Mouse (Mus musculus): Measurements from ENCODE around the gene Pla2g1b. TPM values are rescaled to one million over a fixed set of nuclear protein-coding genes. Genes with fewer than 3 reads are reported as not detected.
"Not testable (repeated sequence)": the region's sequence is repeated elsewhere in the genome, so short reads cannot be mapped to it uniquely, and the experiment has no call there.

Gene Pla2g1b
- total RNA-seq (2022) = not detected

DNA sequence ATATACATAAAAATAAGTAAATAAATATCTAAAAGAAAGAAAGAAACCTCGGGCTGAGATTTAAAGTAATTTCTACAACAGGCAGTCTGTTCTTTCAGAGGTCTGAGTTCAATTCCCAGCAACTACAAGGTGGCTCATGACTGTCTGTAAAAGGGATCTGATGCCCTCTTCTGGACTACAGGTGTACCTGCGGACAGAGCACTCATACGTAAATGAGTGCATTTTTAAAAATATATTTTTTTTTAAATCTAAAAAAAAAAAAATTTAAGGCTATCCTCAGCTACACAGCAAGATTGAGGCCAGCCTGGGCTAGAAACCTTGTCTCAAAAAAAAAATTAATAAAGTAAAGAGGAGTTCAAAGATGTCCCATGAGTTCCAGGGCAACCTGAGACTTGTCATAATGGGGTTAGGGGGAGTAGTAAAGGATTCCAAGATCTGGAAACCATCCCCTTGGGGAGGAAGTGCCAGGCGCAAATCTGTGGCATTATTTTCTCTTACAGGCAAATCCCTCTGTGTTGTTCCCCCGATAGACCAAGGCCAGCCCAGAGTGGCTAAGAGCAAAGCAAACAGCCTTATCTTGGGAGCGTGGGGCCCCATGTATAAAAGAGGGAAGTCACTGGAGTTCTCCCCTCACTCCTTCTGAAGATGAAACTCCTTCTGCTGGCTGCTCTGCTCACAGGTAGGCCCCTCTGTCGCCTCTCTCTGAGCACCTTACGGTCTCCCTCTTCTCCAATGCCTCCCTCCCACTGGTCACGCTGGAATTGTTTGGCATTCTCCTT is at the start of gene Pla2g1b:
TSS of gene Pla2g1b (plus strand) at position 621 of the 779 bp plus-strand sequence.
- DNase-seq (ENCODE audit: low spot score in 2 of 2) = no peak

DNA sequence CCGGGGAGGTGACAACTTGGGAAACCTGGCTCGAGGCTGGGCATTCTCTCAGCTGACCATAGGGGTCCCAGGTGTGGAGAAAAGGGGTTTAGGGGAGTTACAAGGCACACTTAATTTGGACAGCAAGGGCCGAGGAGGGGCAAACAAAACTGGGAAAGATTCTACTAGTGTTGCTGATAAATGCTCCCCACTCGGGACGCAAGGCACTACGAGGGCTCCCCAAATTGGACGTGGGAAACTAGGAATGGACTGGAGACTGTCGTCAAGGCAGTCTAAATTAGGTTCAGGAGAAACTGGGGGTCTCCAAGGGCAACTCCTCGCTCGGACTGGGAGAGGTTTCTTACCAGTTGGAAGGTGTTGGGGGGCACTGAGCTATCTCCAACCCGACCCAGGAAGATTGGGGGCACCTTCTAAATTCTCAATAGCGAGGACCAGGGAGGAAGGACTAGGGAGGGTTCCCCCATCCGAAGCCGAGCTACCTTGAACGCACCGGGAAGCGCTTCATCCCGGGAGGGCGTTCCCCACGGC is 37.2 kb upstream of the Pla2g1b start:
- DNase-seq (ENCODE audit: low spot score in 2 of 2) = no peak

DNA sequence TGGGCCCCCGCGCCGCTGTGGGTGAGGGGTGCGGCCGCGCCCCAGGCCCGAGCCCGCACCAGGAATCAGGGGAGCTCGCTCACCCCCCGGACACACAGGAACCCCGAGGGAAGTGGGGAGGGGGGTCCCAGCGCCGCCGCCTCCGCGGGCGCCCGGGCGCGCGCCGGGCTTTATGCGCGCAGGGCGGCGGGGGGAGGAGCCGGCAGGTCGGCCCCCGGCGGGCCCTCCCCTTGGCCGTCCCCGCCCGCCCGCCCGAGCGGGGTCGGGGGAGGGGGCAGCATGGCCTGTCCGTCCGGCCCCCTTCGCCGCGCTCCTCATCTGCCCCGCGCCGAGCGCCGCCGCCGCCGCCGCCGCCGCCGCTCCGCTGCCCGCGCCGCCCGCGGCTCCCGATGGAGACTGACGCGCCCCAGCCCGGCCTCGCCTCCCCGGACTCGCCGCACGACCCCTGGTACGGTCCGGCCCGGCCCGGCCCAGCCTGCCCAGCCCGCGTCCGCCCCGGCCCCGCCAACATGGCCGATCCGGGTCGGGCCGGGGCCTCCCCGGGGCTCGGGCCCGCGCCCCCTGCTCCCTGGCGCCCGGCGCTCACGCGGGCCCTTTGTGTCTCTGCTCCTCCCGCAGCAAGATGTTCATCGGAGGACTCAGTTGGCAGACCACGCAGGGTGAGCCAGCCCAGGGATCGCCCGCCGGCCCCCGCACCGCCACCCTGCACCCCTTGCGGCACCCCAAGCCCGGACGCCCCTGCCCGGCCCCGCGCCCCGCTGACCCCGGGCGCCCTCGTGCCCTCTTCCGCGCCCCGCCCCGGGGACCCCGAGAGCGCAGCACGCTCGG is 36.5 kb upstream of the Pla2g1b start, which contains the start of gene Msi1:
TSS of gene Msi1 (plus strand) at position 241 of the 828 bp plus-strand sequence.
- DNase-seq (ENCODE audit: low spot score in 2 of 2) = no peak

DNA sequence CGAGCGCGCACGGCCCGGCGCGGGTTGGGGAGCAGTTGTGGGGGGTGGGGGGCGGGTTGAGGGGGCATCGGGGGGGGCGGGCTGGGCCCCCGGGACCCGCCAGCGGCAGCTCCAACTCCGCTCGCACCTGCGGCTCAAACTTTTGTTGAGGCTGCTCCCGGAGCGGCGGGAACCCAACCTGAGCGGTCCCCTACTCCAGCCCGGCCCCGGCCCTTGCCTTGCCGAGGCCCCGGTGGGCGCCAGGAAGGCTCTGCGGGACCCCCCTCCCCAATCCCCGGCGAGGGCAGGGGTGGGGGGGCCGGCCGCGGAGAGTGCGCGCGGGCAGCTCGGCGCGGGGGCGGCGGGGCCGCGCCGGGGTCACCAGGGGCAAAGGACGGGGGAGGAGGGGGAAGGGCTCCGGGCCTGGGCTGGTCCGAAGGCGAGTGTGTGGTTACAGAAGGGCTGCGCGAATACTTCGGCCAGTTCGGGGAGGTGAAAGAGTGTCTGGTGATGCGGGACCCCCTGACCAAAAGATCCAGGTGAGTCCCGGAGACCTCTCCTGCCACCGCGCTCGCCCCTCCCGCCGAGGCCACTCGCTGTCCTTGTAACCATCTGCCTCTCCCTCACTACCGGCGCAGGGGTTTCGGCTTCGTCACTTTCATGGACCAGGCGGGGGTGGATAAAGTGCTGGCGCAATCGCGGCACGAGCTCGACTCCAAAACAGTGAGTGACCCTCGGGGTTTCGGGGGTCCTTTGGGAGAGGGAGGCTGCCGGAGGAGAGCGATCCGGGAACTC is 35.7 kb upstream of the Pla2g1b start:
- no peak for DNase-seq (ENCODE audit: low spot score in 2 of 2)

DNA sequence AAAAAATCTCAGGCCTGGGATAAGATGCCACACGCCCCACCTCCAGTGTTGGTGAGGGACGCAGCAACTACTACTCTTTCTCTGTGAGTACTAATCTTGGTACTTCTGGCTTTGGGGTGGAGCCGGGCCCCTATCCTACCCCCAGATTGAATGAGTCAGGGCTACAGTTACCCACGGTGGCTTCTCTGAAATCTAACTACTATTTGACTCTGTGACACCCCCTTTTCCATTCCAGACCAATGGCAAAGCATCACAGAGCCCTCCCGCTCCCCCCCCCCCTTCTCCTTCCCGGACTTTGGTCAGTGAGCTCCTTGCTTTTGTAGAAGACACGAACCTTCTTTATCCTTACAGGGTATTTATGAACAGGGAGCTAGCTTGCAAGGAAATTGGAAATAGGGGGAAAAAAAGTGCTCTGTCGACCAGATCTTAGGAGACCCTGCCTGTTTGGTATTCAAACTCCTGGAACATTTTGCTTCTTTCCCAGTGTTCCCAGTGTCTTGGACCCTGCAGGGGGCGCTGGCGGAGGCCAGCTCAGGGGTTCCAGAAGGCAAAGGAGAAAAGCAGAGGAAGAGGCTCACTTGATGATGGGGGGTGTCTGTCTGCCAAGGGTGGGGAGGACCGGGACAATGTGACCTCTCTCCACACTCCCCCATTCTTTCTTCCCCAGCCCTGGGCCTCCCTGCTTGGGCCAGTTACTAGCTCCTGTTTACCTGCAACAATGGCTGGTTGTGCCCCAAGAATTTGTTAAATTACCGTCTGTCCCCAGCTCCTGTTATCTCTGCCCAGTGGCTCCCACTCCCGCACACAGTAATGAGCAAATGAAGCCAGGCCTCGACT is 34.8 kb upstream of the Pla2g1b start:
- DNase-seq (ENCODE audit: low spot score in 2 of 2) = no peak

DNA sequence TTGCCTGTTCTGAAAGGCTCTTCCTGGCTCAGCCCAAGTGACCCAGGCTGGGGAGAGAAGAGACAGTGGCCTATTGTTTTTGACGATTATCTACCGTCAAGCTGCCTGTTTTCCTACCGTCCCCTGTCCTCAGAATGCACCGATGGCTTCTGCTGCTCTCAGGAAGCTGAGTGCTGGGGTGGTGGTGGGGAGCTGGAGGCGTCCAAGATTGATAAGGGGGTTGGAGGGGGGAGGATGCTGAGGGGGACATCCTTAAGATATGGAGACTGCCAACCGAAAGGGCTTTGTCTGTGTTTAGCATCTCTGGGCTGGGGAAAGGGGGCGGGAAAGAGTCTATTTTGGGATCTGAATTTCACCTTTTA is 34.2 kb upstream of the Pla2g1b start:
- DNase-seq (ENCODE audit: low spot score in 2 of 2) = no peak

DNA sequence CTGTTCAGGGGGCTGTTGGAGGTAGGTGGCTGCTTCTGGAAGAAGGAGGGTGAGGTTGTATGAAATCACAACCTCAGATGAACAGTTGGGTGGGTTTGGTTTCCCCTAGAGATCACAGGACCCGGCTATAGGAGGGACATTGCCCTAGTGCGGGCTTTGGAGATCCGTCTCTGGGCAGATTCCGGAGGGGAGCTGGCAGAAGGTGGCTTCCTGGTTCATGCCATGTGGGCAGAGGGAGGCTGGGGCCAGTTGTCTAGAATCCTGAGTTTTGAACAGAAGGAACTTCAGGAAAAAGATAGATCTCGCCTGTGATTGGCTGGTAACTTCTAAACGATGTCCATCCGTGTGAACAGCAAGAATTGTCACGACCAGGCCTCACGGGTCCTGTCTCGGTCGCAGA is 33.7 kb upstream of the Pla2g1b start:
- DNase-seq (ENCODE audit: low spot score in 2 of 2) = no peak

DNA sequence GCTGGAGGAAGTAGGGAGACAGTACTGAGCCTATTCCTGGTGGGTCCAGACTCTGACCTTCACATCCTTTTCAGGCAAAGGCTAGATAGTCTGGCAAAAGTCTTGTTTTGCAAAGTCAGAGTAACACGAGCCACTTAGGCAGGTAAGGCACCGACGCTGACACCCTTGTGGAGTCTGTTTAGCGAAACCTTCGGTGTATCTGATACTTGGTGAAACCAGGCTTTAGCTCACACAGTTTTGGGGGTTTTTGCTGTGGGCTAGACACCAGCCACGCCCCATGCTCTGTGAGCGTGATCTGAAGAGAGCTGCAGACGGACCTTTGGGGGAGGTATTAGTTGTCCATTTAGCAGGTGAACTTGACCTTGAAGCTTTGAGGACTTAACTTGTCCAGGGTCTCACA is 32.9 kb upstream of the Pla2g1b start:
- DNase-seq (ENCODE audit: low spot score in 2 of 2) = no peak

DNA sequence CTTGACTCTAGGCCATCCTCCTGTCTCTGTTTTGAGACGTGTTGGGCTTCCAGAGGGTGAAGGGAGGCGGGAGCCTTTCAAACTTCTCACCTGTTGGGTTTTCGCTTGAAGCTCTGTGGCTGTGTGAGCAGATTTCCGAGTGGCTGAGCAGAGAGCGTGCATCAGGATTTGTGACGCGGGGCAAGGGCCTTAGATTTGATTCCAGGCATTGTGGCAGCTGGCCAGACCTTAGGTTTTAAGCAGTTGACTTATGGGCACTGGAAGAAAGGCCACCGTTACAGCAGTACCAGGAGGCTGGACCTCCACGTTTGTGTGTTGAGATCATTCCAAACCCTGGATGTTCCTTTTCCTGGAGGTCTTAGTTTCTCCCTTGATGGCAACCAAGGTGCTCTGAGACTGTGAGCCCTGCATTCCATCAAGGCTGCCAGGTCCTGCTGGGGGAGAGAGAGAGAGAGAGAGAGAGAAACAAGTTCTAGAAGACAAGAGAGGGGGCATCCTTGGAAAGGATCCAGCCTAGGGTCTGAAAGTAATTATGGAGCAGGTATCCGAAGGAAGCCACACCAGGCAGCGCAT is 31.7 kb upstream of the Pla2g1b start:
- DNase-seq (ENCODE audit: low spot score in 2 of 2) = no peak

DNA sequence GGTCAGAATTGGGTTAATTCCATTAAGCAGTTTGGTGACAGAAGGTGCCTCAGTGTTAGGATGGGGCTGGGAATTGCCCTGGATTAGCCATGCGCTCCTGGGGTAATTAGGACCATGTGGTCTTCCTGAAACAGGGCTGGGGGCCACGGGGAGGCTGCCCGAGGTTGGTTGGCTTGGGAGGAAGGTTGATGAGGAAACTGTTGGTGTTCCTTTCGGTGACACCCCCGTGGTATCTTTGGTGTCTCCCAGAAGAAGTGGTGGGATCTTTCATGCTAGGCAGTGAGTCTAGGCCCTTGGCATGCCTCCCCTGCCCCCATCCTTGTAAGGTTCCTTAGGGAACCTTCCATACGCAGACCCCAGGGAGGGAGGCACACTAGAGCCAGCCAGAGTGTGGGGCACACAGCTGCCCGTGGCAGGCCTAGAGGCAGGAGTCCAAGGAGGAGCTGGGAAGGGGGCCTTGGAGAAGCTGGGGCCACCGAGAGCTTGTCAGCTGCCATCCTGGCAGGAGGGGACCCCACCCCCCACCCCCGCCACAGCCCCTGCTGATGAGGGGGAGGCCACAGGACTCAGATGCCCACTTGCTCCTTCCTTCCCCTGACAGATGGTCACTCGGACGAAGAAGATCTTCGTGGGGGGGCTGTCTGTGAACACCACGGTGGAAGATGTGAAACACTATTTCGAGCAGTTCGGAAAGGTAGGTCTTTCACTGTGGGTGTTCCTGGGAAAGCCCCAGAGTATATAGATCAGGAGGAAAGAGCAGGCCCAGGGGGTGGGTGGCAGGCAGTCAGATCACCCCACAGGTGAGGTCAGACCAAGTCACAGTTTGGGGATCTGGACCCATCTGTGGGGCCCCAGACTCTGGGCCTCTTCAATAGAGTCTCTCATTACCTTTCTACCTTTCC is 31.0 kb upstream of the Pla2g1b start:
- no peak for DNase-seq (ENCODE audit: low spot score in 2 of 2)

DNA sequence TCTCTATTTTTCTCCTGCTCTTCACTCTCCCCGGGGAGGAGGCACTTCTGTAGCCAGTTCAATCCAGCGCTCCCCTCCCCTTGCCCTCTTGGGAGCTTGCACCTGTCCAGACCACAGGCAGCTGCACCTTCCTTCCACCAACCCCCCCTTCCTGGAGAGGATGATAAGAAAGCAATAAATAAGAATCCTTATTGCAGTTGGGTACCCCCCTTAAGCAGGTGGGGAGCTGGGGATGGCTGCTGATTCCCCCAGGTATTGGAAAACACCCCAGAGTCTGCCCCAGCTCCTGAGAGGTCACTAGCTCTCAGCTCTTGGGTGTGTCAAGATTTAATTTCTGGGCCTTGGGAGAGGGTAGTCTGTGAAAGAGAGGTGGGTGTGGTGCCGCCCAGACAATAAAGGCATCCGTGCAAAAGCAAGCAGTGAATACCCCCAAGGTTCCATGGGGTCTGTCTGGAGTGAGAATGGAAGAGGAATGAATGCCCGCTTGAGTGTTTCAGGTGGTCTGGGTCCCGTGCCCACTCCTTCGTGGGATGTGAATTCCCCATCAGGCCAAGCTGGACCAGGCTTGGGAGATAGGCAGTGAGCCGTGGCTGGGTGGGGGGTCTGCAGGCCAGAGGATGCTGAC is 30.2 kb upstream of the Pla2g1b start:
- no peak for DNase-seq (ENCODE audit: low spot score in 2 of 2)

DNA sequence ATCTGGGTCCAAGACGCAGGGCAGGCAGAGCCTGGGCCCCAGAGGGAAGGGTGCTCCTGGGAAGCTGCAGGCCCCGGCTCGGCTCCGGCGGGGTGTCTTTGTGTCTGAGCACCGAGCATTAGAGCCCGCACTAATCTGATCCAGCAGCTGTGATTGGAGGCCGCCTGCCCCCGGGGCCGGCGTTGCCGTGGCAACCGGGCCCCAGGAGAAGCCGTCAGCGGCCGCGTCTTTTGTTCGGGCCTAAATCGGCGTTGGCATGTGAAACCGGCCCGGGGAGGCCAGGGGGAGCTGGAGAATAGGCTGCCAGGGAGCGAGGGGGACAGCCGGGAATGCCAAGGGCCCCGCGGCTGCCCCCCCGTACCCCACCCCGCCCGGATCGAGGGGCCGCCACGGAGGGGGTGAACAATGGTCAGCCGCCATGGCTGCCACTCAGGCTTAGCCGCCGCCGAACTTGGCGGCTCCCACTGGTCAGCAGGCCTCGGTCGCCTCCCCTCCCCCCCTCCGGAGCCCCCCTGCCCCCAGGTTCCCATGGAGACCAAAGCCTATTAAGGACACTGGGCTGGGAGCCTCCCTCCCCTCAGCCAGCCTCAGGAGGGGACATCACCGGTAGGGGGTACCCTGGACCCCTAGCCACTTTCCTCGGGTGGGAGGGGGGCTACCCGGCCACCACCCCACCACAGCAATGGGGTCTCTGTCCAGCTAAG is 29.5 kb upstream of the Pla2g1b start:
- peak; percentile 89 to 92 for DNase-seq (ENCODE audit: low spot score in 2 of 2)

DNA sequence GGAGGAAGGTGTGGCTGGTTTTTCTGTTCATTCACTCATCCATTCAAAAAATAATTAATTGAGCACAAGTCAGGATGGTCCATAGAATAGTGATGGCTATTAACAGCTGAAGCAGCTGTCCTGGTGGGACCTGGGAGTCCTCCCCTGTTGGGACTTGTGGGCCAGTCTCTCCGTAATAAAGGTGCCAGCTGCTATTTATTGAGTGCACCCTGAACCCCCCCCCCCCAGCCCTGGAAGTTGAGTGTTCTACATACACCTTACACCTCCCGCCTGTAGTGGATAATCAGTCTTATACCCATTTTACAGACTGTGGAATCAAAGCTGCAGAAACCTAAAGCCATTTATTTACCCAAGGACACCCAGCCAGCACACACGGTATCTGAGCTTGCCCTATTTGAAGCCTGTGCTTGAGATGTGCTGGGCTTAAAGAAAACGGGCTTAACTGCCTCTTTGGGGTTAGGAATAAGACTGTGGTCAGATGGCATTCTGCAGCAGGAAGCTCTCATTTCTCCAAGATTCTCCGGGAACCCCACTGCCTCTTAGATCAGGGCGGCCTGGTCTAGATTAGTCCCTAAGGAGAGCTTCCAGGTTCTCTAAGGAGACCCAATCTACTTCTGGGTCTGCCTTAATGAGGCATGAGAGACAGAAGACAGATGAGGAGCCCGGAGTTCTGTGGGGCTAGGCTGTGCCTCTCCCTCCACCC is 28.7 kb upstream of the Pla2g1b start:
- no peak for DNase-seq (ENCODE audit: low spot score in 2 of 2)

DNA sequence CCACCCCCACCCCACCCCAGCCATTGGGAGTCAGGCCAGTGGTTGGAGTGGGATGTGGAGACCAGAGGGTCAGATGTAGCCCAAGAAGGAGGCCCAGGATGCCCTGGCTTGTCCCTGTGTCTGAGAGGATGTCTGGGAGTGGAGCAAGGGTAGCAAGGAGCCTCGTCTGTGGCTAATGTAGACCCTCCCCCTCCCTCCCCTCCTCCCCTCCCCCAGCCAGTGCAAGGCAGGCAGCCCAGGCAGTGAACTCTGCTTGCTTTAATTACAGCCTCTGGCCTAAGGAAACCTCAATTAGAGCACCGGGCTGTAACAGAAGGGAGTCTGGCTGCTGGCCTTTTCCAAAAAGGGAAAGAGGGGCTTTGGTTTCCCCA is 28.1 kb upstream of the Pla2g1b start:
- no peak for DNase-seq (ENCODE audit: low spot score in 2 of 2)

DNA sequence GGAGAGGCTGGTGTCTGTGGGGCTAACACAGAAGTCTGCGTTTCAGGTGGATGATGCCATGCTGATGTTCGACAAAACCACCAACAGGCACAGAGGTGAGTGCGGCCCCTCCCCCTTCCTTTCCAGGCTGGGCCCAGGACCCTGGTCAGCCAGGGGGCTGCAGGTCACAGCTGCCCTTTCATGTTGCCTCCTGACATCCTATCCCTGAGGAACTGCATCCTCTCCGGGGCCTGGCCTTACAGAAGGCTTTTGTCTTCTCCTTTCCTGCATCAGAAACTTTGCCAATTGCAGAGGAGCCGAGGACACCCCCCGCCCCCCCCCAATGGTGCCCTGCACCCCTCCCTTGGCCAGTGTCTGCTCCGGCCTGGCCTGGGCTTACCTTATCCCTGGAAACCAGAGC is 27.4 kb upstream of the Pla2g1b start:
- DNase-seq (ENCODE audit: low spot score in 2 of 2) = no peak

DNA sequence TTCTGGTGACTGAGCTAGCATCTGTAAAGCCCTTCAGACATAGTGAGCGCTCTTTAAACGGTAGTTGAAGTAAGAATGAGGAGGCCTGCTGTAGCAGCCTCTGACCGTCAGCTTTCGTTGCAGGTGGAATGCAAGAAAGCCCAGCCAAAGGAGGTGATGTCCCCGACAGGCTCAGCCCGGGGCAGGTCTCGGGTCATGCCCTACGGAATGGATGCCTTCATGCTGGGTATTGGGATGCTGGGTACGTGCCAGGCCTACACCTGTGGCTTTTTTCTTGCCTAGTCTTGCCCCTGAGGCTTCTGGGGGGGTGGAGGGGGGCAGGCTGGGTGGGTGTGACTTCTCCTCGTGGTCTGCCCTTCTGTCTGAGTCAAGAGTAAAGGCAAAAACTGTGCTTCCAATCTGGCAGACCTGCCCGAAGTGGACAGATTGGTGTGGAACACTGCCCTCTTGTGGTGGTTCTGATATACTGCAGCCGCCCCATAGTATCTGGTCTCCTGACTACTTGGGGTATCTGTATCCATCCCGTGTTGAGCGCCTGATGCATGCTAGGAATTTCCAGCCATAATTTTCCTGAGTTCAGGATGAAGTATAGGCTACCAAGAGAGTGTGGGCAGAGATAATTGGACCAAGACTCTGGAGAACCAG is 24.7 kb upstream of the Pla2g1b start:
- peak; percentile 74 to 81 for DNase-seq (ENCODE audit: low spot score in 2 of 2)

DNA sequence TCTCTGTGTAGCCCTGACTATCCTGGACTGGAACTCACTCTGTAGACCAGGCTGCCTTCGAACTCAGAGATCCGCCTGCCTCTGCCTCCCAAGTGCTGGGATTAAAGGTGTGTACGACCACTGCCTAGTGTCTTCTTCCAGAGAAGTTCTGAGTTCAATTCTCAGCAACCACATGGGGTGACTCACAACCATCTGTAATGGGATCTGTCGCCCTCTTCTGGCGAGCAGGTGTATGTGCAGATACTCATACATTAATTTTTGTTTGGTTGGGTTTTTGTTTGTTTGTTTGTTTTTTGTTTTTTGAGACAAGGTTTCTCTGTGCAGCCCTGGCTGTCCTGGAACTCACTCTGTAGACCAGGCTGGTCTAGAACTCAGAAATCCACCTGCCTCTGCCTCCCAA is 23.4 kb upstream of the Pla2g1b start:
- not testable (repeated sequence) for DNase-seq (ENCODE audit: low spot score in 2 of 2)
